Mouse (Mus musculus): ENCODE results near the gene Armh1. TPM values are rescaled to one million over a fixed set of nuclear protein-coding genes. Genes with fewer than 3 reads are reported as not detected.

Gene Armh1
- polyA plus RNA-seq, 1 experiment from 2014 or later, result 0.18 TPM

GRCm38 (mm10) chr4:117278381-117279252 lies 26.7 kb upstream of the Armh1 start:
- 0 out of 2 replicates have a peak, but pooled peaks cover 6% of the 10 kb centered on the region for H3K4me1 ChIP-seq (ENCODE audit: insufficient read depth)
- no peak overlapping the region for H3K4me3 ChIP-seq (ENCODE audit: low read depth, low read length)
- no peaks in the 10 kb centered on the region for H3K27me3 ChIP-seq (ENCODE audit: insufficient read depth, low read length)
- H3K27ac ChIP-seq (ENCODE audit: low read depth), result no peak overlapping the region
- ATAC-seq (ENCODE audit: insufficient read depth), result no peak
- no peak for TF ChIP-seq CTCF (IDR thresholded peaks at IDR 0.05; ENCODE audit: low read depth)
- peaks cover 93% of the 10 kb centered on the region for H3K36me3 ChIP-seq (ENCODE audit: insufficient read depth)
- no peak overlapping the region for H3K4me2 ChIP-seq
- DNase-seq, result no peak
- peaks cover 2% of the 10 kb centered on the region; the same call in 1 of the 2 replicates for H3K9me3 ChIP-seq (ENCODE audit: low read depth, low read length)
- WGBS, result 58% methylated on average over 10 of the region's 10 CpGs
- no peak overlapping the region for H3K9ac ChIP-seq

- no peak for ATAC-seq (ENCODE audit: insufficient read depth)
- Histone ChIP-seq H3K27ac (ENCODE audit: low read depth) (no peak overlapping the region), H3K27me3 (ENCODE audit: insufficient read depth, low read length) (no peaks in the 10 kb centered on the region), H3K36me3 (ENCODE audit: insufficient read depth) (peaks cover 93% of the 10 kb centered on the region), H3K4me3 (ENCODE audit: low read depth, low read length) (no peak overlapping the region), H3K9me3 (ENCODE audit: low read depth, low read length) (peaks cover 2% of the 10 kb centered on the region; the same call in 1 of the 2 replicates), H3K4me2 (no peak overlapping the region), H3K9ac (no peak overlapping the region), H3K4me1 (ENCODE audit: insufficient read depth) (no peaks in the 10 kb centered on the region)
- 88% methylated on average over 7 of the region's 7 CpGs for WGBS
- no peak for DNase-seq
- TF ChIP-seq CTCF (IDR thresholded peaks at IDR 0.05; ENCODE audit: low read depth), result no peak
Observed at GRCm38 (mm10) chr4:117277687-117278086, 25.8 kb upstream of the Armh1 start.

- H3K9ac ChIP-seq, result no peak overlapping the region
- no peak for ATAC-seq (ENCODE audit: insufficient read depth)
- no peak for TF ChIP-seq CTCF (IDR thresholded peaks at IDR 0.05; ENCODE audit: low read depth)
- H3K4me1 ChIP-seq (ENCODE audit: insufficient read depth), result no peaks in the 10 kb centered on the region
- peaks cover 2% of the 10 kb centered on the region; the same call in 1 of the 2 replicates for H3K9me3 ChIP-seq (ENCODE audit: low read depth, low read length)
- no peaks in the 10 kb centered on the region for H3K27me3 ChIP-seq (ENCODE audit: insufficient read depth, low read length)
- no peak overlapping the region for H3K27ac ChIP-seq (ENCODE audit: low read depth)
- H3K4me3 ChIP-seq (ENCODE audit: low read depth, low read length), result no peak overlapping the region
- no peak overlapping the region for H3K4me2 ChIP-seq
- WGBS, result 64% methylated on average over 13 of the region's 13 CpGs
- H3K36me3 ChIP-seq (ENCODE audit: insufficient read depth), result peaks cover 98% of the 10 kb centered on the region
- DNase-seq, result no peak
Observed at GRCm38 (mm10) chr4:117277021-117277420, 25.1 kb upstream of the Armh1 start.

GRCm38 (mm10) chr4:117276281-117276711 lies 24.4 kb upstream of the Armh1 start:
- Histone ChIP-seq H3K4me3 (ENCODE audit: low read depth, low read length) (no peak overlapping the region), H3K9me3 (ENCODE audit: low read depth, low read length) (peaks cover 2% of the 10 kb centered on the region; the same call in 1 of the 2 replicates), H3K4me2 (no peak overlapping the region), H3K36me3 (ENCODE audit: insufficient read depth) (peaks cover 95% of the 10 kb centered on the region), H3K27me3 (ENCODE audit: insufficient read depth, low read length) (no peaks in the 10 kb centered on the region), H3K27ac (ENCODE audit: low read depth) (no peak overlapping the region), H3K9ac (no peak overlapping the region), H3K4me1 (ENCODE audit: insufficient read depth) (no peaks in the 10 kb centered on the region)
- 30% methylated on average over 17 of the region's 17 CpGs for WGBS
- TF ChIP-seq CTCF (IDR thresholded peaks at IDR 0.05; ENCODE audit: low read depth), result no peak
- DNase-seq (peak; percentile 41), ATAC-seq (ENCODE audit: insufficient read depth) (peak; percentile 42; the same call in 1 of the 2 replicates)

- H3K4me1 ChIP-seq (ENCODE audit: insufficient read depth), result no peaks in the 10 kb centered on the region
- H3K4me3 ChIP-seq (ENCODE audit: low read depth, low read length), result no peak overlapping the region
- no peak overlapping the region for H3K27ac ChIP-seq (ENCODE audit: low read depth)
- H3K9ac ChIP-seq, result no peak overlapping the region
- H3K4me2 ChIP-seq, result no peak overlapping the region
- H3K9me3 ChIP-seq (ENCODE audit: low read depth, low read length), result peaks cover 2% of the 10 kb centered on the region; the same call in 1 of the 2 replicates
- WGBS, result 87% methylated on average over 4 of the region's 4 CpGs
- peaks cover 83% of the 10 kb centered on the region for H3K36me3 ChIP-seq (ENCODE audit: insufficient read depth)
- TF ChIP-seq CTCF (IDR thresholded peaks at IDR 0.05; ENCODE audit: low read depth), result no peak
- ATAC-seq (ENCODE audit: insufficient read depth) (no peak), DNase-seq (no peak)
- no peaks in the 10 kb centered on the region for H3K27me3 ChIP-seq (ENCODE audit: insufficient read depth, low read length)
Observed at GRCm38 (mm10) chr4:117274720-117275119, 22.8 kb upstream of the Armh1 start.

- 38% methylated on average over 12 of the region's 12 CpGs for WGBS
- no peaks in the 10 kb centered on the region for H3K4me1 ChIP-seq (ENCODE audit: insufficient read depth)
- no peak overlapping the region for H3K27ac ChIP-seq (ENCODE audit: low read depth)
- no peak overlapping the region for H3K4me3 ChIP-seq (ENCODE audit: low read depth, low read length)
- no peak for ATAC-seq (ENCODE audit: insufficient read depth)
- peaks cover 62% of the 10 kb centered on the region for H3K36me3 ChIP-seq (ENCODE audit: insufficient read depth)
- no peak overlapping the region for H3K4me2 ChIP-seq
- no peaks in the 10 kb centered on the region for H3K27me3 ChIP-seq (ENCODE audit: insufficient read depth, low read length)
- no peak overlapping the region for H3K9ac ChIP-seq
- no peak for DNase-seq
- H3K9me3 ChIP-seq (ENCODE audit: low read depth, low read length), result peaks cover 2% of the 10 kb centered on the region; the same call in 1 of the 2 replicates
- TF ChIP-seq CTCF (IDR thresholded peaks at IDR 0.05; ENCODE audit: low read depth), result no peak
Observed at GRCm38 (mm10) chr4:117272459-117272858, 20.5 kb upstream of the Armh1 start.

GRCm38 (mm10) chr4:117270278-117270677 lies 18.4 kb upstream of the Armh1 start:
- Histone ChIP-seq H3K36me3 (ENCODE audit: insufficient read depth) (peaks cover 41% of the 10 kb centered on the region), H3K4me2 (no peak overlapping the region), H3K27ac (ENCODE audit: low read depth) (no peak overlapping the region), H3K9me3 (ENCODE audit: low read depth, low read length) (peaks cover 2% of the 10 kb centered on the region; the same call in 1 of the 2 replicates), H3K27me3 (ENCODE audit: insufficient read depth, low read length) (no peaks in the 10 kb centered on the region), H3K4me3 (ENCODE audit: low read depth, low read length) (no peak overlapping the region), H3K9ac (no peak overlapping the region), H3K4me1 (ENCODE audit: insufficient read depth) (no peaks in the 10 kb centered on the region)
- peak; percentile 95 for TF ChIP-seq CTCF (IDR thresholded peaks at IDR 0.05; ENCODE audit: low read depth)
- 4% methylated on average over 6 of the region's 6 CpGs for WGBS
- DNase-seq, result peak; percentile 94
- peak; percentile 54; the same call in 1 of the 2 replicates for ATAC-seq (ENCODE audit: insufficient read depth)

Data from lung, embryonic 14.5 days (tissue).